11 mouse cellular contexts compared by ENCODE assay signal in genomic region chr2:75656924-75657323, GRCm38 (mm10). TPM values are rescaled to one million over a fixed set of nuclear protein-coding genes. Genes with fewer than 3 reads are reported as not detected.
DNase-seq lines count a peak whose midpoint lies in the region; ATAC-seq and TF ChIP-seq lines count a peak whose summit lies in the region.
"Had no signal": no experiment of that assay in that cellular context is flagged by ENCODE, and none has a peak within 500 bp of the region (broad histone marks: within the 10 kb centered on the region; RNA-seq: fewer than 3 reads in every experiment).

No protein-coding gene starts in this region.

- H3K9me3 ChIP-seq in heart, embryonic 11.5 days (replicated peaks; ENCODE audit: control insufficient read depth, low read length), result no peaks in the 10 kb centered on the region
- H3K9me3 ChIP-seq in lung, postnatal 0 days (ENCODE audit: low read length), result no peaks in the 10 kb centered on the region
- H3K9me3 ChIP-seq in limb, embryonic 10.5 days (replicated peaks), result no peaks in the 10 kb centered on the region
- no peaks in the 10 kb centered on the region for H3K9me3 ChIP-seq in neural tube, embryonic 15.5 days (replicated peaks)
- H3K9me3 ChIP-seq: neural tube, embryonic 12.5 days had no signal

- H3K27me3 ChIP-seq in heart, embryonic 11.5 days (ENCODE audit: control insufficient read depth, insufficient read depth, low read length), result no peaks in the 10 kb centered on the region
- H3K27me3 ChIP-seq in heart, adult 2 months (ENCODE audit: control insufficient read depth, insufficient read depth, low read length), result no peaks in the 10 kb centered on the region
- no peaks in the 10 kb centered on the region for H3K27me3 ChIP-seq in lung, postnatal 0 days (replicated peaks; ENCODE audit: insufficient read depth, low read length)
- H3K27me3 ChIP-seq in limb, embryonic 10.5 days (ENCODE audit: low read depth, poor library complexity, severe bottlenecking), result no peaks in the 10 kb centered on the region
- no peaks in the 10 kb centered on the region for H3K27me3 ChIP-seq in neural tube, embryonic 15.5 days (replicated peaks)
- H3K27me3 ChIP-seq: neural tube, embryonic 12.5 days had no signal

- TF ChIP-seq POLR2A in heart, adult 2 months (IDR thresholded peaks at IDR 0.05; ENCODE audit: insufficient read depth, low read depth, low read length), result no peak

- H3K9ac ChIP-seq in heart, embryonic 11.5 days (ENCODE audit: low read depth, low read length), result no peak overlapping the region
- no peak overlapping the region for H3K9ac ChIP-seq in heart, adult 2 months (ENCODE audit: low read depth, low read length)
- H3K9ac ChIP-seq in lung, postnatal 0 days (replicated peaks; ENCODE audit: low read depth), result no peak overlapping the region
- no peak overlapping the region for H3K9ac ChIP-seq in neural tube, embryonic 15.5 days (replicated peaks)

- TF ChIP-seq EP300 in heart, adult 2 months (IDR thresholded peaks at IDR 0.05; ENCODE audit: insufficient read depth, low read depth, low read length), result no peak
- no peak for TF ChIP-seq EP300 in lung, postnatal 0 days (IDR thresholded peaks at IDR 0.05)

- 92% methylated on average over 5 of the region's 5 CpGs for WGBS in heart, embryonic 11.5 days (ENCODE audit: insufficient replicate concordance)
- 82% methylated on average over 5 of the region's 5 CpGs for WGBS in heart, adult 2 months
- 84% methylated on average over 5 of the region's 5 CpGs for WGBS in lung, postnatal 0 days
- WGBS in limb, embryonic 10.5 days, result 92% methylated on average over 5 of the region's 5 CpGs
- 94% methylated on average over 5 of the region's 5 CpGs for WGBS in neural tube, embryonic 15.5 days

- intact Hi-C loops in heart, adult 2 months (cut with DNase I), result no loop called here

- ATAC-seq in heart, embryonic 11.5 days (replicated peaks; ENCODE audit: insufficient number of reproducible peaks, low FRiP score, low TSS enrichment), result no peak
- no peak for ATAC-seq in lung, postnatal 0 days
- ATAC-seq in neural tube, embryonic 15.5 days (ENCODE audit: low FRiP score), result no peak
- ATAC-seq in megakaryocyte, adult 5-6 weeks (ENCODE audit: poor library complexity, severe bottlenecking), result no peak

- H3K4me1 ChIP-seq in heart, embryonic 11.5 days (ENCODE audit: control insufficient read depth, insufficient read depth, low read length), result peaks cover 11% of the 10 kb centered on the region
- H3K4me1 ChIP-seq in heart, adult 2 months (ENCODE audit: control insufficient read depth, insufficient read depth, low read length), result peaks cover 7% of the 10 kb centered on the region
- H3K4me1 ChIP-seq in lung, postnatal 0 days (ENCODE audit: insufficient read depth, low read depth, low read length), result peaks cover 9% of the 10 kb centered on the region; the same call in 1 of the 2 replicates
- H3K4me1 ChIP-seq in limb, embryonic 10.5 days, result peaks cover 32% of the 10 kb centered on the region
- peaks cover 22% of the 10 kb centered on the region for H3K4me1 ChIP-seq in neural tube, embryonic 15.5 days

- DNase-seq in heart, adult 2 months, result no peak
- no peak for DNase-seq in lung, postnatal 0 days (ENCODE audit: low spot score)
- no peak for DNase-seq in lung, adult 18-20 months
- no peak for DNase-seq in limb, embryonic 10.5 days (ENCODE audit: low spot score)
- DNase-seq in layer of hippocampus, adult 8-10 months (ENCODE audit: low spot score in 2 of 2), result no peak
- DNase-seq: B cell, adult 2 months; kidney, adult 11 months had no signal

- H3K4me2 ChIP-seq in heart, embryonic 11.5 days, result no peak overlapping the region
- no peak overlapping the region for H3K4me2 ChIP-seq in lung, postnatal 0 days (replicated peaks; ENCODE audit: low read depth, low read length)
- H3K4me2 ChIP-seq in neural tube, embryonic 15.5 days, result no peak overlapping the region

- H3K27ac ChIP-seq in heart, embryonic 11.5 days (ENCODE audit: low read depth, low read length), result peak overlapping the region; percentile 99
- H3K27ac ChIP-seq in heart, adult 2 months, result no peak overlapping the region
- peak overlapping the region; percentile 96 for H3K27ac ChIP-seq in lung, postnatal 0 days (ENCODE audit: low read length)
- peak overlapping the region; percentile 100 for H3K27ac ChIP-seq in limb, embryonic 10.5 days
- peak overlapping the region; percentile 99 for H3K27ac ChIP-seq in neural tube, embryonic 15.5 days (replicated peaks)

- no peaks in the 10 kb centered on the region for H3K36me3 ChIP-seq in heart, embryonic 11.5 days (ENCODE audit: control insufficient read depth, insufficient read depth, low read length)
- H3K36me3 ChIP-seq in heart, adult 2 months (ENCODE audit: control insufficient read depth, insufficient read depth, low read length), result peaks cover 17% of the 10 kb centered on the region
- H3K36me3 ChIP-seq in lung, postnatal 0 days (ENCODE audit: insufficient read depth, low read length), result no peaks in the 10 kb centered on the region
- H3K36me3 ChIP-seq in limb, embryonic 10.5 days, result peaks cover 13% of the 10 kb centered on the region
- H3K36me3 ChIP-seq in neural tube, embryonic 15.5 days, result no peaks in the 10 kb centered on the region
- H3K36me3 ChIP-seq: neural tube, embryonic 12.5 days had no signal

- H3K4me3 ChIP-seq in heart, embryonic 11.5 days (ENCODE audit: low read depth, low read length), result no peak overlapping the region
- no peak overlapping the region for H3K4me3 ChIP-seq in heart, adult 2 months
- H3K4me3 ChIP-seq in lung, postnatal 0 days (ENCODE audit: low read depth, low read length), result no peak overlapping the region
- 0 out of 2 replicates have a peak overlapping the region, but pooled peaks have one; percentile 98 for H3K4me3 ChIP-seq in limb, embryonic 10.5 days
- H3K4me3 ChIP-seq in neural tube, embryonic 15.5 days (replicated peaks), result no peak overlapping the region
- H3K4me3 ChIP-seq: neural tube, embryonic 12.5 days had no signal

- H3K79me2 ChIP-seq in heart, adult 2 months (replicated peaks; ENCODE audit: control insufficient read depth, insufficient read depth, low read length), result 0 out of 2 replicates have a peak, but pooled peaks cover 2% of the 10 kb centered on the region

- TF ChIP-seq CTCF in heart, adult 2 months (IDR thresholded peaks at IDR 0.05), result no peak
- TF ChIP-seq CTCF in lung, postnatal 0 days (IDR thresholded peaks at IDR 0.05), result no peak

RNA-seq across cellular contexts. Expression of gene Hnrnpa3, which starts 2.1 kb away (rescaled TPM):
- 164 and 174 TPM in 2 replicates for polyA plus RNA-seq in heart, embryonic 11.5 days (2014; fragmentation: Nextera tagmentation; extraction: Ambion mirVana)
- 100 to 1,000 TPM; 177 to 180 TPM for total RNA-seq in heart, adult 2 months (2021)
- 18.5 and 44.9 TPM in 2 replicates for polyA plus RNA-seq in heart, adult 2 months (2012; rRNA removed)
- 114 and 129 TPM in 2 replicates for polyA plus RNA-seq in lung, postnatal 0 days (2015; fragmentation: Nextera tagmentation; extraction: Ambion mirVana)
- polyA plus RNA-seq in limb, embryonic 10.5 days (2016; fragmentation: Nextera tagmentation; extraction: Ambion mirVana), result 352 and 369 TPM in 2 replicates
- 171 and 210 TPM in 2 replicates for polyA plus RNA-seq in neural tube, embryonic 15.5 days (2015; fragmentation: Nextera tagmentation; extraction: Ambion mirVana)
- 100 to 1,000 TPM; 271 to 283 (median 276) TPM for total RNA-seq in layer of hippocampus, adult 8-10 months (2022)
- 596 and 620 TPM in 2 replicates for total RNA-seq in megakaryocyte, adult 5-6 weeks (2015)
- 223 and 241 TPM in 2 replicates for total RNA-seq in megakaryocyte, adult 5-6 weeks (2017)

RNA-seq across cellular contexts. Expression of gene Nfe2l2, which starts 47.5 kb away (rescaled TPM):
- polyA plus RNA-seq in heart, embryonic 11.5 days (2014; fragmentation: Nextera tagmentation; extraction: Ambion mirVana), result 46.7 and 48.7 TPM in 2 replicates
- total RNA-seq in heart, adult 2 months (2021), result 10 to 100 TPM; 56.2 to 67.1 TPM
- 36.5 and 52.4 TPM in 2 replicates for polyA plus RNA-seq in heart, adult 2 months (2012; rRNA removed)
- 116 and 151 TPM in 2 replicates for polyA plus RNA-seq in lung, postnatal 0 days (2015; fragmentation: Nextera tagmentation; extraction: Ambion mirVana)
- 33.8 and 37.2 TPM in 2 replicates for polyA plus RNA-seq in limb, embryonic 10.5 days (2016; fragmentation: Nextera tagmentation; extraction: Ambion mirVana)
- 12.1 and 23.3 TPM in 2 replicates for polyA plus RNA-seq in neural tube, embryonic 15.5 days (2015; fragmentation: Nextera tagmentation; extraction: Ambion mirVana)
- 10 to 100 TPM; 14.1 to 29.2 (median 20.6) TPM for total RNA-seq in layer of hippocampus, adult 8-10 months (2022)
- 148 TPM in 2 replicates for total RNA-seq in megakaryocyte, adult 5-6 weeks (2015)
- total RNA-seq in megakaryocyte, adult 5-6 weeks (2017), result 81.2 and 94.4 TPM in 2 replicates
